Mouse (Mus musculus): ENCODE results near the gene Tpgs1.

DNA sequence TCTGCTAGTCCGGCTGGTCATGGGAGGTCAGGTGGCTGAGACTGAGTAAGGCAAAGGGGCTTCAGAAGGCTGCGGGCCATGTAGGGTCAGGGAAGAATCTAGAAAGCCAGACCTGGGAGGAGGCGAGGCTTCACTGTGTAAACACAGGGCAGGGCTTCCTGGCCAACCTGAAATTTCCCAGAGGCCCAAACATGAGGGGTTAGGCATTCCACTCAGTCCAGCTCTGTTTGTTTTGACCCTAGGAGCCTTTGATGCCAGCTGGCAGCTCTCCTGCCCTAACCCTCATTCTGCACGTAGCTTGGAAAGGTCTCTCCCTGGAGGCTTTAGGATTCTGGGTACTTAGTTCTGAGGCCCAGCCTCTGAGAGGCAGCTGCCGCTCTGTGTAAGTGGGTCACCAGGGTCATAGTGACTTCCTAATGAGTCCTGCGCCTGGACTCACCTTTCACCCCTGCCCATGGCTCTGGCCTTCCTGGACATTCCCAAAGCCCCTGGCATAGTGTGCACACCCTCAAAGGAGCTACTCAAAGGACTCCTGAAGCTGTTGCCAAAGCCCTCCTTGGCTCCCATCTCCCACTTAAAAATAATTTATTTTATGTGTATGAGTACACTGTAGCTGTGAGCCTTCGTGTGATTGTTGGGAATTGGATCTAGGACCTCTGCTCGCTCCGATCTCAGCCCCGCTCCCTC, 32.4 kb downstream of the Tpgs1 start:
- TF ChIP-seq CTCF (IDR thresholded peaks at IDR 0.05; ENCODE audit: low read depth, low read length) (no peak), POLR2A (IDR thresholded peaks at IDR 0.05; ENCODE audit: borderline replicate concordance, low read depth, low read length) (no peak)
